ENCODE assay signal across 19 mouse cellular contexts in the genomic region with DNA sequence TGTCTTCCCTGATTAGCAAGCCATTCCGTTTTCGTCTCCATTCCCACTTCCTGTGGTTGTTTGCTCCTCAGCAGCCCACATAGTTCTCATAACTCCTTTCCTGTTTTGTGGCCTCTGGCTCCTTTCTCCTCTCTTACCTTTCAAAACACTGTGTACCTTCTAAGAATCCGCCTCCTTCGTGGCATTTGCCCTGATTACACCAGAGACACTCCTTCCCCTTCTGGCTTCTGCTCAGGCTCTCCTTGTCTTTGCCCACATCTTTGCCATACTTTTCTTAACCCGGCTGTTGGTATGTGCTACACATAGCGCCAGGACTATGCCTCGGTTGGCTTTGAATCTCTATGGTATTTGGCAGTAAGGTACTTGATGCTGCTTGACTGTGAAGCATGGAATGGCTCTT.
"Had no signal": no experiment of that assay in that cellular context is flagged by ENCODE, and none has a peak within 500 bp of the region (broad histone marks: within the 10 kb centered on the region; RNA-seq: fewer than 3 reads in every experiment).

No protein-coding gene starts in this region.

- H3K27me3 ChIP-seq: liver, embryonic 13.5 days; liver, embryonic 15.5 days; midbrain, embryonic 15.5 days had no signal

- H3K9me3 ChIP-seq: liver, embryonic 13.5 days; liver, embryonic 15.5 days; megakaryocyte, embryonic 14.5 days; midbrain, embryonic 13.5 days; midbrain, embryonic 15.5 days; neural tube, embryonic 13.5 days; neural tube, embryonic 15.5 days had no signal

- DNase-seq: liver, embryonic 13.5 days; liver, postnatal 0 days; lung, embryonic 14.5 days; right cerebral cortex, adult 18-20 months; right cerebral cortex, postnatal 25 days; right cerebral cortex, postnatal 4 days; spleen, adult 18-20 months; thymus, adult 18-20 months; thymus, postnatal 14 days; thymus, postnatal 36 days had no signal

- H3K27ac ChIP-seq: liver, embryonic 13.5 days; liver, embryonic 15.5 days; macrophage; midbrain, embryonic 13.5 days; midbrain, embryonic 15.5 days; neural tube, embryonic 13.5 days; neural tube, embryonic 15.5 days had no signal

- ATAC-seq: liver, postnatal 0 days; midbrain, embryonic 13.5 days; midbrain, embryonic 15.5 days had no signal

- H3K4me3 ChIP-seq: liver, embryonic 13.5 days; liver, embryonic 15.5 days; megakaryocyte, embryonic 14.5 days; midbrain, embryonic 13.5 days; midbrain, embryonic 15.5 days; myocyte; neural tube, embryonic 13.5 days; neural tube, embryonic 15.5 days had no signal

- H3K4me1 ChIP-seq: liver, embryonic 13.5 days; liver, embryonic 15.5 days; neural tube, embryonic 15.5 days had no signal

- H3K36me3 ChIP-seq: liver, embryonic 13.5 days; liver, embryonic 15.5 days; midbrain, embryonic 13.5 days; midbrain, embryonic 15.5 days; neural tube, embryonic 15.5 days had no signal

- H3K9ac ChIP-seq: liver, embryonic 13.5 days; liver, embryonic 15.5 days; liver, postnatal 0 days; lung, embryonic 14.5 days; midbrain, embryonic 13.5 days; midbrain, embryonic 15.5 days; neural tube, embryonic 13.5 days; neural tube, embryonic 15.5 days had no signal

- H3K4me2 ChIP-seq: liver, embryonic 13.5 days; liver, embryonic 15.5 days; lung, embryonic 14.5 days; midbrain, embryonic 11.5 days; midbrain, embryonic 13.5 days; midbrain, embryonic 15.5 days; neural tube, embryonic 13.5 days; neural tube, embryonic 15.5 days had no signal
